Mouse (Mus musculus) intestine, postnatal 0 days (tissue): Measurements from ENCODE around the gene Cops4. TPM values are rescaled to one million over a fixed set of nuclear protein-coding genes. Genes with fewer than 3 reads are reported as not detected.

Experiments used
- ATAC-seq: fragments of 200-750 bp; cut with Nextera tagmentation; 2 replicates; pipeline ENCODE4 v1.8.0; 2017; ENCODE audit warnings: mild to moderate bottlenecking, moderate TSS enrichment, moderate library complexity
- H3K27ac ChIP-seq: fragments of 300-500 bp; sonication (generic); 2 replicates; pipeline ENCODE4 v1.5.1; 2014; ENCODE audit warnings: mild to moderate bottlenecking, low read depth, low read length, moderate library complexity
- H3K27me3 ChIP-seq: fragments of 300-500 bp; sonication (generic); replicated peaks from 2 replicates; pipeline ENCODE4 v1.6.1; 2014; ENCODE audit warnings: low read length, mixed read lengths; ENCODE audit not compliant: control insufficient read depth, insufficient read depth
- H3K36me3 ChIP-seq: fragments of 300-500 bp; sonication (generic); 2 replicates; pipeline ENCODE4 v1.6.1; 2014; ENCODE audit warnings: mild to moderate bottlenecking, moderate library complexity; ENCODE audit not compliant: control insufficient read depth, insufficient read depth
- H3K4me1 ChIP-seq: fragments of 300-500 bp; sonication (generic); replicated peaks from 2 replicates; pipeline ENCODE4 v1.6.1; 2014; ENCODE audit warnings: antibody characterized with exemption, low read length, mixed read lengths; ENCODE audit not compliant: control insufficient read depth, insufficient read depth
- H3K4me2 ChIP-seq: fragments of 300-500 bp; sonication (generic); replicated peaks from 2 replicates; pipeline ENCODE4 v1.6.1; 2014; ENCODE audit warnings: low read depth, mild to moderate bottlenecking, moderate library complexity
- H3K4me3 ChIP-seq: fragments of 300-500 bp; sonication (generic); 2 replicates; pipeline ENCODE4 v1.5.1; 2014; ENCODE audit warnings: low read depth, low read length
- H3K9ac ChIP-seq: fragments of 300-500 bp; sonication (generic); 2 replicates; pipeline ENCODE4 v1.6.1; 2014; ENCODE audit warnings: mild to moderate bottlenecking, low read depth, low read length
- H3K9me3 ChIP-seq: fragments of 300-500 bp; sonication (generic); 2 replicates; pipeline ENCODE4 v1.6.1; 2016; ENCODE audit warnings: mixed run types; ENCODE audit not compliant: control insufficient read depth
- CTCF ChIP-seq: sonication (generic); IDR thresholded peaks from 2 replicates; pipeline ENCODE4 v1.5.1; 2016; ENCODE audit warnings: low read depth, mild to moderate bottlenecking, control low read depth, antibody characterized with exemption, moderate library complexity
- WGBS: fragments of 180-500 bp; shearing (Covaris S2); extraction: QIAGEN DNeasy Blood & Tissue Kit; methylation state at CpG from one replicate; pipeline ENCODE4 v1.1.7; 2014; 5-methylcytosine and 5-hydroxymethylcytosine counted together
- polyA plus RNA-seq: library from polyadenylated mRNA; unstranded; fragments of >200 nt; fragmentation: Nextera tagmentation; extraction: Ambion mirVana; gene quantifications from 2 replicates; pipeline ENCODE4 v1.2.1, GENCODE M21; 2015

Cops4 gene
- polyA plus RNA-seq, 1 experiment from 2014 or later = 76.9 TPM

- H3K4me3 ChIP-seq = peak overlapping the region; percentile 55
- no peaks in the 10 kb centered on the region for H3K27me3 ChIP-seq
- no peak for TF ChIP-seq CTCF
- 60% methylated on average over 18 of the region's 18 CpGs for WGBS
- no peaks in the 10 kb centered on the region for H3K36me3 ChIP-seq
- peak overlapping the region; percentile 70 for H3K4me2 ChIP-seq
- peak overlapping the region; percentile 62; the same call in 1 of the 2 replicates for H3K9ac ChIP-seq
- H3K27ac ChIP-seq = peak overlapping the region; percentile 74
- H3K9me3 ChIP-seq = no peaks in the 10 kb centered on the region
- no peak for ATAC-seq
- 0 out of 2 replicates have a peak, but pooled peaks cover 5% of the 10 kb centered on the region for H3K4me1 ChIP-seq
Observed at GRCm38 (mm10) chr5:100569250-100569934, 51.3 kb downstream of the Cops4 start.

GRCm38 (mm10) chr5:100569997-100570595 is 52.0 kb downstream of the Cops4 start:
- Histone ChIP-seq H3K9ac (peak overlapping the region; percentile 62), H3K27me3 (no peaks in the 10 kb centered on the region), H3K4me1 (0 out of 2 replicates have a peak, but pooled peaks cover 5% of the 10 kb centered on the region), H3K27ac (peak overlapping the region; percentile 74), H3K36me3 (no peaks in the 10 kb centered on the region), H3K4me3 (peak overlapping the region; percentile 55), H3K4me2 (peak overlapping the region; percentile 70), H3K9me3 (no peaks in the 10 kb centered on the region)
- TF ChIP-seq CTCF = no peak
- 30% methylated on average over 13 of the region's 13 CpGs for WGBS
- ATAC-seq = no peak

GRCm38 (mm10) chr5:100570716-100571115 is 52.6 kb downstream of the Cops4 start:
- WGBS = 7% methylated on average over 8 of the region's 8 CpGs
- no peaks in the 10 kb centered on the region for H3K36me3 ChIP-seq
- no peaks in the 10 kb centered on the region for H3K27me3 ChIP-seq
- TF ChIP-seq CTCF = no peak
- H3K9ac ChIP-seq = peak overlapping the region; percentile 62
- peak overlapping the region; percentile 55 for H3K4me3 ChIP-seq
- H3K9me3 ChIP-seq = no peaks in the 10 kb centered on the region
- 0 out of 2 replicates have a peak, but pooled peaks cover 5% of the 10 kb centered on the region for H3K4me1 ChIP-seq
- no peak for ATAC-seq
- H3K27ac ChIP-seq = peak overlapping the region; percentile 74
- H3K4me2 ChIP-seq = peak overlapping the region; percentile 70

GRCm38 (mm10) chr5:100572069-100572468 is 54.0 kb downstream of the Cops4 start, which contains the start of gene Plac8:
TSS of gene Plac8 (minus strand) at chr5:100572245.
- peak within 1 kb of the TSS; percentile 70 for H3K4me2 ChIP-seq
- H3K27ac ChIP-seq = peak within 1 kb of the TSS; percentile 74; the same call in 1 of the 2 replicates
- no peaks in the 10 kb centered on the region for H3K27me3 ChIP-seq
- no peak for TF ChIP-seq CTCF
- no peaks in the 10 kb centered on the region for H3K36me3 ChIP-seq
- H3K9me3 ChIP-seq = no peaks in the 10 kb centered on the region
- peak; percentile 82 for ATAC-seq
- H3K4me1 ChIP-seq = 0 out of 2 replicates have a peak, but pooled peaks cover 5% of the 10 kb centered on the region
- WGBS = 11% methylated on average over 7 of the region's 7 CpGs
- peak within 1 kb of the TSS; percentile 62 for H3K9ac ChIP-seq
- peak within 1 kb of the TSS; percentile 55 for H3K4me3 ChIP-seq

- no peak for TF ChIP-seq CTCF
- H3K27me3 ChIP-seq = no peaks in the 10 kb centered on the region
- H3K27ac ChIP-seq = no peak overlapping the region
- ATAC-seq = no peak
- H3K4me2 ChIP-seq = no peak overlapping the region
- H3K9me3 ChIP-seq = no peaks in the 10 kb centered on the region
- no peaks in the 10 kb centered on the region for H3K36me3 ChIP-seq
- 0 out of 2 replicates have a peak, but pooled peaks cover 3% of the 10 kb centered on the region for H3K4me1 ChIP-seq
- H3K4me3 ChIP-seq = no peak overlapping the region
- no peak overlapping the region for H3K9ac ChIP-seq
- 89% methylated on average over 5 of the region's 5 CpGs for WGBS
Observed at GRCm38 (mm10) chr5:100573256-100573655, 55.1 kb downstream of the Cops4 start.

GRCm38 (mm10) chr5:100574771-100575170 is 56.7 kb downstream of the Cops4 start:
- TF ChIP-seq CTCF = peak; percentile 74
- H3K27ac ChIP-seq = no peak overlapping the region
- no peak overlapping the region for H3K4me2 ChIP-seq
- WGBS = 36% methylated on average over 1 of the region's 1 CpGs
- no peak for ATAC-seq
- no peaks in the 10 kb centered on the region for H3K36me3 ChIP-seq
- H3K27me3 ChIP-seq = no peaks in the 10 kb centered on the region
- no peak overlapping the region for H3K4me3 ChIP-seq
- no peaks in the 10 kb centered on the region for H3K9me3 ChIP-seq
- H3K4me1 ChIP-seq = 0 out of 2 replicates have a peak, but pooled peaks cover 3% of the 10 kb centered on the region
- no peak overlapping the region for H3K9ac ChIP-seq
